Comparison of ENCODE assay signal across 25 mouse cellular contexts in genomic region chr5:149874342-149874741, GRCm38 (mm10).
A peak's percentile ranks its signal among the peaks of the same experiment; 100 is the strongest.
DNase-seq lines count a peak whose midpoint lies in the region; ATAC-seq and TF ChIP-seq lines count a peak whose summit lies in the region.
"Had no signal": no experiment of that assay in that cellular context is flagged by ENCODE, and none has a peak within 500 bp of the region (broad histone marks: within the 10 kb centered on the region; RNA-seq: fewer than 3 reads in every experiment).

No protein-coding gene starts in this region.

- no peak for ATAC-seq in Patski
- ATAC-seq: hindbrain, embryonic 16.5 days; liver, postnatal 0 days; midbrain, embryonic 13.5 days had no signal

- H3K79me2 ChIP-seq in heart, adult 2 months (replicated peaks; ENCODE audit: control insufficient read depth, insufficient read depth, low read length) = no peaks in the 10 kb centered on the region

- WGBS in heart, adult 2 months = 89% methylated on average over 2 of the region's 2 CpGs

- H3K4me3 ChIP-seq in heart, adult 2 months = no peak overlapping the region
- no peak overlapping the region for H3K4me3 ChIP-seq in left cerebral cortex, adult 2 months
- H3K4me3 ChIP-seq: forebrain, embryonic 10.5 days; heart, embryonic 15.5 days; kidney, embryonic 15.5 days; megakaryocyte, embryonic 14.5 days; midbrain, embryonic 13.5 days; stomach, embryonic 15.5 days had no signal

- no peak for DNase-seq in heart, adult 2 months
- no peak for DNase-seq in heart, postnatal 14 days
- no peak for DNase-seq in left cerebral cortex, adult 2 months (ENCODE audit: extremely low spot score in 1 of 2, low spot score in 2 of 2)
- DNase-seq in left cerebral cortex, adult 11 months (ENCODE audit: low spot score) = no peak
- DNase-seq in 3T3-L1 (ENCODE audit: low read depth, low spot score) (peak; percentile 36), Patski (ENCODE audit: low read depth, low spot score) (no peak)
- no peak for DNase-seq in cerebellum, postnatal 25 days
- no peak for DNase-seq in cerebellum, adult 11-12 months
- DNase-seq: adrenal gland, postnatal 10 days; B cell, adult 2 months; cerebellum, adult 8-10 months; gastrocnemius, postnatal 36 days; kidney, adult 11 months; liver, postnatal 0 days; lung, postnatal 36 days; right cerebral cortex, adult 18-20 months; right cerebral cortex, postnatal 4 days had no signal

- POLR2A ChIA-PET in Patski (lab: Charles Lee) = no interaction called here

- H3K27ac ChIP-seq in heart, adult 2 months = no peak overlapping the region
- no peak overlapping the region for H3K27ac ChIP-seq in left cerebral cortex, adult 2 months
- H3K27ac ChIP-seq: forebrain, embryonic 10.5 days; heart, embryonic 15.5 days; kidney, embryonic 15.5 days; midbrain, embryonic 13.5 days; stomach, embryonic 15.5 days had no signal

- H3K36me3 ChIP-seq in heart, adult 2 months (ENCODE audit: control insufficient read depth, insufficient read depth, low read length) = no peaks in the 10 kb centered on the region
- H3K36me3 ChIP-seq: forebrain, embryonic 10.5 days; heart, embryonic 15.5 days; kidney, embryonic 15.5 days; midbrain, embryonic 13.5 days; stomach, embryonic 15.5 days had no signal

- intact Hi-C loops in heart, adult 2 months (cut with DNase I) = no loop called here
- intact Hi-C loops in heart, postnatal 14 days (cut with DNase I) = no loop called here
- intact Hi-C loops in left cerebral cortex, adult 2 months (cut with DNase I) = no loop called here

- TF ChIP-seq CTCF in heart, adult 2 months (IDR thresholded peaks at IDR 0.05) = peak; percentile 42
- TF ChIP-seq CTCF in left cerebral cortex, adult 2 months (IDR thresholded peaks at IDR 0.05) = peak; percentile 44
- TF ChIP-seq CTCF in Patski (IDR thresholded peaks at IDR 0.05) = peak; percentile 64

- in situ Hi-C loops in Patski (cut with MboI; ENCODE audit: low pct_unique_long_range_greater_than_20kb) = no loop called here

- no peaks in the 10 kb centered on the region for H3K27me3 ChIP-seq in heart, adult 2 months (ENCODE audit: control insufficient read depth, insufficient read depth, low read length)
- no peaks in the 10 kb centered on the region for H3K27me3 ChIP-seq in Patski
- H3K27me3 ChIP-seq: CH12.LX; heart, embryonic 15.5 days; kidney, embryonic 15.5 days; megakaryocyte, embryonic 14.5 days; stomach, embryonic 15.5 days had no signal

- TF ChIP-seq POLR2A in heart, adult 2 months (IDR thresholded peaks at IDR 0.05; ENCODE audit: insufficient read depth, low read depth, low read length) = no peak

- H3K4me1 ChIP-seq in heart, adult 2 months (ENCODE audit: control insufficient read depth, insufficient read depth, low read length) = no peaks in the 10 kb centered on the region
- H3K4me1 ChIP-seq: megakaryocyte, embryonic 14.5 days; stomach, embryonic 15.5 days had no signal

- no peak overlapping the region for H3K9ac ChIP-seq in heart, adult 2 months (ENCODE audit: low read depth, low read length)
- H3K9ac ChIP-seq: heart, embryonic 15.5 days; kidney, embryonic 15.5 days; liver, postnatal 0 days; midbrain, embryonic 13.5 days; stomach, embryonic 15.5 days had no signal

- CTCF ChIA-PET in Patski (lab: Charles Lee) = no interaction called here

- TF ChIP-seq EP300 in heart, adult 2 months (IDR thresholded peaks at IDR 0.05; ENCODE audit: insufficient read depth, low read depth, low read length) = no peak
